9 mouse cellular contexts compared by ENCODE assay signal in genomic region chr7:34918416-34918815, GRCm38 (mm10). TPM values are rescaled to one million over a fixed set of nuclear protein-coding genes. Genes with fewer than 3 reads are reported as not detected.
A peak's percentile ranks its signal among the peaks of the same experiment; 100 is the strongest.
DNase-seq lines count a peak whose midpoint lies in the region; ATAC-seq and TF ChIP-seq lines count a peak whose summit lies in the region.
"Had no signal": no experiment of that assay in that cellular context is flagged by ENCODE, and none has a peak within 500 bp of the region (broad histone marks: within the 10 kb centered on the region; RNA-seq: fewer than 3 reads in every experiment).

No protein-coding gene starts in this region.

- no peak overlapping the region for H3K4me2 ChIP-seq in liver, postnatal 0 days (ENCODE audit: low read depth, low read length)
- no peak overlapping the region for H3K4me2 ChIP-seq in lung, embryonic 15.5 days

- no peak overlapping the region for H3K27ac ChIP-seq in liver, postnatal 0 days (ENCODE audit: low read depth)
- H3K27ac ChIP-seq in lung, embryonic 15.5 days = no peak overlapping the region

- peak; percentile 29; the same call in 1 of the 2 replicates for ATAC-seq in liver, postnatal 0 days
- ATAC-seq in lung, embryonic 15.5 days (ENCODE audit: borderline replicate concordance, extremely low read depth, low FRiP score, low TSS enrichment) = peak; percentile 32; the same call in 1 of the 2 replicates

- H3K9me3 ChIP-seq in liver, postnatal 0 days (ENCODE audit: low read length) = no peaks in the 10 kb centered on the region
- no peaks in the 10 kb centered on the region for H3K9me3 ChIP-seq in lung, embryonic 15.5 days

- no peak for TF ChIP-seq EP300 in liver, postnatal 0 days (IDR thresholded peaks at IDR 0.05; ENCODE audit: low read depth)

- H3K27me3 ChIP-seq in liver, postnatal 0 days (ENCODE audit: insufficient read depth, low read length) = no peaks in the 10 kb centered on the region
- H3K27me3 ChIP-seq in lung, embryonic 15.5 days = no peaks in the 10 kb centered on the region

- WGBS in liver, postnatal 0 days (ENCODE audit: insufficient replicate concordance) = 68% methylated on average over 8 of the region's 8 CpGs
- WGBS in lung, embryonic 15.5 days = 81% methylated on average over 8 of the region's 8 CpGs

- no peak for TF ChIP-seq CTCF in liver, postnatal 0 days (IDR thresholded peaks at IDR 0.05; ENCODE audit: low read depth)

- H3K4me1 ChIP-seq in liver, postnatal 0 days (ENCODE audit: insufficient read depth) = 0 out of 2 replicates have a peak, but pooled peaks cover 9% of the 10 kb centered on the region
- no peaks in the 10 kb centered on the region for H3K4me1 ChIP-seq in lung, embryonic 15.5 days

- peak; percentile 40 for DNase-seq in gastrocnemius, postnatal 25 days
- no peak for DNase-seq in gastrocnemius, postnatal 10 days
- DNase-seq in liver, postnatal 0 days = peak; percentile 26
- DNase-seq in liver = no peak
- DNase-seq in spleen, postnatal 36 days (ENCODE audit: low spot score in 2 of 2) = peak; percentile 70
- no peak for DNase-seq in adrenal gland, postnatal 10 days
- DNase-seq in frontal cortex, adult 2 months (ENCODE audit: extremely low spot score in 1 of 2, low spot score in 1 of 2) = no peak
- DNase-seq: cerebellum, adult 11-12 months had no signal

- H3K9ac ChIP-seq in liver, postnatal 0 days (replicated peaks) = no peak overlapping the region; the same call in 1 of the 2 replicates
- H3K9ac ChIP-seq in lung, embryonic 15.5 days = no peak overlapping the region

- H3K4me3 ChIP-seq in liver, postnatal 0 days (ENCODE audit: low read depth, low read length) = no peak overlapping the region
- no peak overlapping the region for H3K4me3 ChIP-seq in lung, embryonic 15.5 days

- H3K36me3 ChIP-seq in liver, postnatal 0 days (replicated peaks; ENCODE audit: insufficient read depth, low read length) = no peaks in the 10 kb centered on the region
- no peaks in the 10 kb centered on the region for H3K36me3 ChIP-seq in lung, embryonic 15.5 days

RNA-seq across cellular contexts. Expression of gene Pepd, which starts 6.2 kb away (rescaled TPM):
- 10 to 100 TPM; 26.0 to 27.1 TPM for total RNA-seq in gastrocnemius, postnatal 25 days (2021)
- 10 to 100 TPM; 28.7 to 29.8 TPM for total RNA-seq in gastrocnemius, postnatal 10 days (2021)
- 27.5 and 30.2 TPM in 2 replicates for polyA plus RNA-seq in liver, postnatal 0 days (2015; fragmentation: Nextera tagmentation; extraction: Ambion mirVana)
- 67.5 and 67.6 TPM in 2 replicates for polyA plus RNA-seq in lung, embryonic 15.5 days (2015; fragmentation: Nextera tagmentation; extraction: Ambion mirVana)
- total RNA-seq in adrenal gland, postnatal 10 days (2021) = 10 to 100 TPM; 56.6 to 58.9 TPM
- polyA plus RNA-seq in frontal cortex, adult 2 months (2012; rRNA removed) = 37.7 and 38.2 TPM in 2 replicates

Comparison
In these comparisons a context has a peak if more than half of its experiments do, and no peak if none do; other contexts are left out.
1. DNase-seq: peak in gastrocnemius, postnatal 25 days (single experiment), liver, postnatal 0 days (single experiment) and spleen, postnatal 36 days (2 of 2); none in gastrocnemius, postnatal 10 days (single experiment), liver (single experiment), adrenal gland, postnatal 10 days (single experiment) and frontal cortex, adult 2 months (0 of 2).